Mouse (Mus musculus) heart, embryonic 13.5 days (tissue): Measurements from ENCODE around the gene Sapcd2. TPM values are rescaled to one million over a fixed set of nuclear protein-coding genes. Genes with fewer than 3 reads are reported as not detected.
A peak's percentile ranks its signal among the peaks of the same experiment; 100 is the strongest.
"Not testable (repeated sequence)": the region's sequence is repeated elsewhere in the genome, so short reads cannot be mapped to it uniquely, and the experiment has no call there.

Source experiments
- ATAC-seq: fragments of 200-750 bp; cut with Nextera tagmentation; 2 replicates; pipeline ENCODE4 v1.8.0; 2017; ENCODE audit warnings: moderate TSS enrichment; ENCODE audit not compliant: insufficient number of reproducible peaks, low FRiP score, low TSS enrichment; ENCODE audit errors: extremely low read depth
- H3K27ac ChIP-seq: fragments of 300-500 bp; sonication (generic); replicated peaks from 2 replicates; pipeline ENCODE4 v1.5.1; 2015; ENCODE audit warnings: moderate library complexity, mild to moderate bottlenecking, inconsistent platforms
- H3K27me3 ChIP-seq: fragments of 300-500 bp; sonication (generic); replicated peaks from 2 replicates; pipeline ENCODE4 v1.6.1; 2015; ENCODE audit warnings: mild to moderate bottlenecking, inconsistent platforms
- H3K36me3 ChIP-seq: fragments of 300-500 bp; sonication (generic); 2 replicates; pipeline ENCODE4 v1.6.1; 2015; ENCODE audit warnings: mild to moderate bottlenecking, inconsistent platforms
- H3K4me1 ChIP-seq: fragments of 300-500 bp; sonication (generic); 2 replicates; pipeline ENCODE4 v1.6.1; 2015; ENCODE audit warnings: inconsistent platforms
- H3K4me2 ChIP-seq: fragments of 300-500 bp; sonication (generic); 2 replicates; pipeline ENCODE4 v1.6.1; 2015; ENCODE audit warnings: inconsistent platforms, mild to moderate bottlenecking, moderate library complexity
- H3K4me3 ChIP-seq: fragments of 300-500 bp; sonication (generic); 2 replicates; pipeline ENCODE4 v1.5.1; 2015; ENCODE audit warnings: moderate library complexity, mild to moderate bottlenecking, inconsistent platforms
- H3K9ac ChIP-seq: fragments of 300-500 bp; sonication (generic); 2 replicates; pipeline ENCODE4 v1.6.1; 2015; ENCODE audit warnings: inconsistent platforms, mild to moderate bottlenecking, moderate library complexity
- H3K9me3 ChIP-seq: fragments of 300-500 bp; sonication (generic); 2 replicates; pipeline ENCODE4 v1.6.1; 2016; ENCODE audit warnings: inconsistent platforms
- WGBS: fragments of 180-500 bp; shearing (Covaris S2); methylation state at CpG from one replicate; pipeline ENCODE4 v1.1.7; 2015; ENCODE audit warnings: mixed read lengths; 5-methylcytosine and 5-hydroxymethylcytosine counted together
- polyA plus RNA-seq: library from polyadenylated mRNA; unstranded; fragments of >200 nt; fragmentation: Nextera tagmentation; extraction: Ambion mirVana; gene quantifications from 2 replicates; pipeline ENCODE4 v1.2.1, GENCODE M21; 2015

Sapcd2 gene
- polyA plus RNA-seq, 1 experiment from 2014 or later, result 16.5 TPM

- H3K27ac ChIP-seq, result no peak overlapping the region
- H3K36me3 ChIP-seq, result no peaks in the 10 kb centered on the region
- peaks cover 7% of the 10 kb centered on the region for H3K4me1 ChIP-seq
- H3K4me2 ChIP-seq, result peak overlapping the region; percentile 72
- H3K4me3 ChIP-seq, result peak overlapping the region; percentile 63
- peak overlapping the region; percentile 79; the same call in 1 of the 2 replicates for H3K9ac ChIP-seq
- no peaks in the 10 kb centered on the region for H3K9me3 ChIP-seq
- no peak for ATAC-seq
- peaks cover 99% of the 10 kb centered on the region for H3K27me3 ChIP-seq
- WGBS, result 2% methylated on average over 13 of the region's 13 CpGs
Observed at GRCm38 (mm10) chr2:25402377-25402971, 30.4 kb downstream of the Sapcd2 start.

GRCm38 (mm10) chr2:25402972-25403601, 31.0 kb downstream of the Sapcd2 start:
- peak overlapping the region; percentile 63 for H3K4me3 ChIP-seq
- H3K27me3 ChIP-seq, result peaks cover 98% of the 10 kb centered on the region
- H3K27ac ChIP-seq, result no peak overlapping the region

GRCm38 (mm10) chr2:25403994-25404393, 31.9 kb downstream of the Sapcd2 start:
- H3K4me3 ChIP-seq, result peak overlapping the region; percentile 63; the same call in 1 of the 2 replicates
- peak overlapping the region; percentile 79; the same call in 1 of the 2 replicates for H3K9ac ChIP-seq
- 74% methylated on average over 4 of the region's 4 CpGs for WGBS
- no peaks in the 10 kb centered on the region for H3K36me3 ChIP-seq
- H3K27me3 ChIP-seq, result peaks cover 96% of the 10 kb centered on the region
- no peaks in the 10 kb centered on the region for H3K9me3 ChIP-seq
- H3K4me1 ChIP-seq, result peaks cover 7% of the 10 kb centered on the region
- H3K4me2 ChIP-seq, result peak overlapping the region; percentile 72
- no peak overlapping the region for H3K27ac ChIP-seq
- no peak for ATAC-seq

More at GRCm38 (mm10) chr2:25402972-25403601, 31.0 kb downstream of the Sapcd2 start:
- ATAC-seq, result no peak
- H3K9me3 ChIP-seq, result no peaks in the 10 kb centered on the region
- 3% methylated on average over 54 of the region's 54 CpGs for WGBS
- peak overlapping the region; percentile 72 for H3K4me2 ChIP-seq
- H3K4me1 ChIP-seq, result peaks cover 7% of the 10 kb centered on the region
- peak overlapping the region; percentile 79 for H3K9ac ChIP-seq
- H3K36me3 ChIP-seq, result no peaks in the 10 kb centered on the region

GRCm38 (mm10) chr2:25408908-25409307, 36.8 kb downstream of the Sapcd2 start:
- 72% methylated on average over 10 of the region's 10 CpGs for WGBS

GRCm38 (mm10) chr2:25413436-25413835, 41.3 kb downstream of the Sapcd2 start:
- H3K36me3 ChIP-seq, ATAC-seq: not testable (repeated sequence)

More at GRCm38 (mm10) chr2:25408908-25409307, 36.8 kb downstream of the Sapcd2 start:
- Histone ChIP-seq H3K4me1 (no peaks in the 10 kb centered on the region), H3K27ac (no peak overlapping the region), H3K4me2 (no peak overlapping the region), H3K4me3 (no peak overlapping the region), H3K9me3 (no peaks in the 10 kb centered on the region), H3K9ac (no peak overlapping the region), H3K36me3 (no peaks in the 10 kb centered on the region), H3K27me3 (peaks cover 56% of the 10 kb centered on the region)
- no peak for ATAC-seq

GRCm38 (mm10) chr2:25417426-25417825, 45.3 kb downstream of the Sapcd2 start:
- Histone ChIP-seq H3K27me3 (peaks cover 25% of the 10 kb centered on the region; the same call in 1 of the 2 replicates), H3K4me1 (no peaks in the 10 kb centered on the region), H3K9me3 (no peaks in the 10 kb centered on the region), H3K4me2 (no peak overlapping the region), H3K9ac (no peak overlapping the region), H3K27ac (no peak overlapping the region), H3K4me3 (no peak overlapping the region), H3K36me3 (no peaks in the 10 kb centered on the region)
- WGBS, result 36% methylated on average over 3 of the region's 3 CpGs
- ATAC-seq, result no peak

More at GRCm38 (mm10) chr2:25413436-25413835, 41.3 kb downstream of the Sapcd2 start:
- peaks cover 27% of the 10 kb centered on the region for H3K27me3 ChIP-seq
- H3K4me2 ChIP-seq, H3K9me3 ChIP-seq, H3K27ac ChIP-seq, H3K4me3 ChIP-seq, H3K9ac ChIP-seq, H3K4me1 ChIP-seq: not testable (repeated sequence)

- H3K4me3 ChIP-seq, result no peak overlapping the region
- 17% methylated on average over 3 of the region's 3 CpGs for WGBS
- H3K4me2 ChIP-seq, result no peak overlapping the region
- H3K9ac ChIP-seq, result no peak overlapping the region
- no peaks in the 10 kb centered on the region for H3K9me3 ChIP-seq
- no peak for ATAC-seq
- no peaks in the 10 kb centered on the region for H3K36me3 ChIP-seq
- no peaks in the 10 kb centered on the region for H3K4me1 ChIP-seq
- H3K27me3 ChIP-seq, result peaks cover 65% of the 10 kb centered on the region
- no peak overlapping the region for H3K27ac ChIP-seq
Observed at GRCm38 (mm10) chr2:25421896-25422295, 49.8 kb downstream of the Sapcd2 start.

- H3K27me3 ChIP-seq, result peaks cover 68% of the 10 kb centered on the region
- no peak for ATAC-seq
Observed at GRCm38 (mm10) chr2:25422587-25423410, 50.7 kb downstream of the Sapcd2 start, which contains the start of gene Fut7. Gene Fut7, plus strand, starts transcription at chr2:25423267.

GRCm38 (mm10) chr2:25423626-25424025, 51.5 kb downstream of the Sapcd2 start:
- Histone ChIP-seq H3K4me1 (peaks cover 2% of the 10 kb centered on the region; the same call in 1 of the 2 replicates), H3K9ac (no peak overlapping the region), H3K27me3 (peaks cover 60% of the 10 kb centered on the region), H3K4me2 (no peak overlapping the region), H3K36me3 (no peaks in the 10 kb centered on the region), H3K27ac (no peak overlapping the region), H3K9me3 (no peaks in the 10 kb centered on the region), H3K4me3 (no peak overlapping the region)
- WGBS, result 50% methylated on average over 1 of the region's 1 CpGs
- ATAC-seq, result no peak

More at GRCm38 (mm10) chr2:25422587-25423410, 50.7 kb downstream of the Sapcd2 start, which contains the start of gene Fut7:
- Histone ChIP-seq H3K27ac (no peak within 1 kb of the TSS), H3K36me3 (no peaks in the 10 kb centered on the region), H3K9ac (no peak within 1 kb of the TSS; the same call in 1 of the 2 replicates), H3K4me1 (no peaks in the 10 kb centered on the region), H3K9me3 (no peaks in the 10 kb centered on the region), H3K4me2 (no peak within 1 kb of the TSS), H3K4me3 (no peak within 1 kb of the TSS)
- 54% methylated on average over 17 of the region's 17 CpGs for WGBS

GRCm38 (mm10) chr2:25425481-25425880, 53.4 kb downstream of the Sapcd2 start:
- Histone ChIP-seq H3K9ac (no peak overlapping the region), H3K27me3 (peaks cover 66% of the 10 kb centered on the region)

GRCm38 (mm10) chr2:25426721-25427191, 54.6 kb downstream of the Sapcd2 start:
- 0 out of 2 replicates have a peak overlapping the region, but pooled peaks have one; percentile 8 for H3K9ac ChIP-seq
- H3K4me1 ChIP-seq, result peaks cover 2% of the 10 kb centered on the region; the same call in 1 of the 2 replicates
- no peak overlapping the region for H3K27ac ChIP-seq
- ATAC-seq, result no peak
- no peaks in the 10 kb centered on the region for H3K36me3 ChIP-seq
- H3K4me2 ChIP-seq, result no peak overlapping the region
- no peak overlapping the region for H3K4me3 ChIP-seq
- 22% methylated on average over 5 of the region's 5 CpGs for WGBS
- H3K27me3 ChIP-seq, result peaks cover 74% of the 10 kb centered on the region
- no peaks in the 10 kb centered on the region for H3K9me3 ChIP-seq

More at GRCm38 (mm10) chr2:25425481-25425880, 53.4 kb downstream of the Sapcd2 start:
- 39% methylated on average over 27 of the region's 27 CpGs for WGBS
- no peak overlapping the region for H3K4me3 ChIP-seq
- H3K36me3 ChIP-seq, result no peaks in the 10 kb centered on the region
- H3K4me1 ChIP-seq, result peaks cover 2% of the 10 kb centered on the region; the same call in 1 of the 2 replicates
- no peak for ATAC-seq
- no peaks in the 10 kb centered on the region for H3K9me3 ChIP-seq
- H3K27ac ChIP-seq, result no peak overlapping the region
- no peak overlapping the region for H3K4me2 ChIP-seq
